Mouse (Mus musculus) cerebellum, adult 2 months (tissue): ENCODE results near the gene Acox1.

Experiments used
- CTCF ChIP-seq: fragments of 200-500 bp; IDR thresholded peaks from 2 replicates; pipeline ENCODE4 v1.5.1; 2011; ENCODE audit warnings: low read depth, mild to moderate bottlenecking, control low read depth, low read length, moderate library complexity, borderline replicate concordance; ENCODE audit not compliant: insufficient read depth
- POLR2A ChIP-seq: fragments of 200-500 bp; IDR thresholded peaks from 2 replicates; pipeline ENCODE4 v1.6.1; 2011; ENCODE audit warnings: low read length, control low read depth, borderline replicate concordance; ENCODE audit not compliant: insufficient read depth

GRCm38 (mm10) chr11:116163002-116163401 is 35.8 kb downstream of the Acox1 start:
- TF ChIP-seq POLR2A, result no peak
- TF ChIP-seq CTCF, result no peak
